Mouse (Mus musculus): ENCODE measurements at regions not wholly inside any gene's neighbourhood (a gene's known extent, or its start where the extent isn't known, plus 50 kb on each side); places are given as distances from the start of the nearest gene placed in this dataset.

DNA sequence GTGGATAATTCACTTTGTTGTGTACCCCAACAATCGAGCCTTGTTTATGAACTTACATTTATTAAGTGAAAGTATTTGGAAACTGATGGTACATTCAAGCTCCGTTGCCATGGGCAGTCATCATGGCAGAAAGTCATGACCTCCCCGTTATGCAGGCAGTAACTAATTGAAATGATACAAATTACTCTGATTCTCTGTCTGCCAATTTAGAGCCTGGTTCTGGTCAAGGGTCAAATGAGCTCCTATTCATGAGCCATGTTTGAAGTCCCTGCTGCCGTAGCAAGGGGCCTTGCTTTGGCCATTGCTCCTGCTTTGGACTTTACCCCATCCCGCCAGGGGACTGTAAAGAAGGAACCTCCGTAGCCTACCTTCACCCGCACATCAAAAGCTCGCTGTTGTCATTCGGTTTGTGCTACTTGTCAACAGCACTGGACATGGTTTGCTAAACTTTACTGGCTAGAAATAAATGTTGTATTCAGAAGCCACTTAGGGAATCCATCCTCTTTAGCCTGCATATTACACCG, 152.8 kb upstream of the Foxd3 start:
- DNase-seq = no peak

DNA sequence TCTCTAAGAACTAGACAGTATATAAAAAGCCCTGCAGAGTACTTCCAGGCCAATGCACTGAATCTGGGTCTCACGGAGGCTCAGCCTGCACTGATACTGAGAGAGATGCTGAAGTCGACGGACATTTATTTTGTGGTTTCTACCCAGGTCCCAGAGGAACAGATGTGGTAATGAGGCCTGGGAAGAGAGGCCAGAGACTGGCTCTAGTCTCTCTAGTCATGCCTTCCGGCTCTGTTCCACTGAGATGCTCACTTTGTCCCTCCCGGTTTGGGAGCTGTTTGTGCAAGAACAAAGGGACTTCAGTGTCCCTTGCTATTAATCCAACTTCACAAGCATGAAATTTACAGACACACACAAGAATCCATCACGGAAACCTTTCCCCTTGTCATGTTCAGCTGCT, 144.1 kb upstream of the Foxd3 start:
- no peak for DNase-seq

DNA sequence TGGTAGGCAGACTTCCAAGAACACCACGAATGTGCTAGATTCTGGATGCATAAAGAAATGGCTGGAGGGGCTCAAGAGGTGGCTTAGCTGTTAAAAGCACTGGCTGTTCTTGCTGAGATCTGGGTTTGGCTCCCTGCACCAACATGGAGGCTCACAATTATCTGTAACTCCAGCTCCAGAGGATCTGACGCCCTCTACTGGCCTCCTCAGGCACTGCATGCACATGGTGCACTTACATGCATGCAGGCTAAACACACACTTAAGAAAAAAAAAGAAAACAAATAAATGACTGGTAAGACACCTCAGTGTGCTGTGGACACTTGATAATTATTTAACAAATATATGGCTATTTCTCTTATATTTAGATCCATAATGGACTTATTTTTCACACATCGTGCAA, 139.2 kb upstream of the Foxd3 start:
- DNase-seq = no peak

DNA sequence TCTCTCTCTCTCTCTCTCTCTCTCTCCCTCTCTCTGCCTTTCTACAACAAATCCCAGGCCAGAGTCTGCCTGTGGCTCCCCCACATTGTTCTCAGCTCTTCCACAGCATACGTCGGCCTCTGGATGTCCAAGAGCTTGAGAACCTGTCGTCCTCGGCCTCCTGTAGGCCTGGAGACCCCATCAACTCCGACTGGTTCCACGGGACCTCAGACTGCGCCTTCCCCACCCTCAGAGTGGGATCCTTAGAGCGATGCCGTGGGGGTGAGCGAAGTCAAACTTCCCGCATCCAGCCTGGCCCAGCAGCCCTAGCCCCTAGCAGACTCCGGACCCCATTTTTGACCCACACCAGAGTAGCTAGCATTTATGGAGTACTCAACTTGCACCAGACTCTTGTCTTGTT, 128.7 kb upstream of the Foxd3 start:
- no peak for DNase-seq

DNA sequence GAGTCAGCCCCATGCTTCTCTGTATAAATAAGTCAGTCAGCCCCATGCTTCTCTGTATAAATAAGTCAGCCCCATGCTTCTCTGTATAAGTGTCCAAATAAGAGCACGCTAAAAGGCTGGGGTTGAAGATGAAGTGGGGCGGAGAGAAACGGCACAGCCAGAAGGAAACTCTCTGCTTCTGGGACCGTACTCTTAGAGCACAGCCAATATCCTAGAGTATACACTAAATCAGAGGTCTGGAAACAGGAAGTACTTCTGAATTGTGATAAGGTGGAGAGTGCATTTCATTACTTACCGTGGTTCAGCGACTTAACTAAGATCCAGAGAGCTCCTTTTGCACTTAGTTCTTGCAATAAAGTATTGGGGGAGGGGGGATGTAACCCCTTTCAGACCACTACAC, 112.1 kb upstream of the Foxd3 start:
- no peak for DNase-seq

DNA sequence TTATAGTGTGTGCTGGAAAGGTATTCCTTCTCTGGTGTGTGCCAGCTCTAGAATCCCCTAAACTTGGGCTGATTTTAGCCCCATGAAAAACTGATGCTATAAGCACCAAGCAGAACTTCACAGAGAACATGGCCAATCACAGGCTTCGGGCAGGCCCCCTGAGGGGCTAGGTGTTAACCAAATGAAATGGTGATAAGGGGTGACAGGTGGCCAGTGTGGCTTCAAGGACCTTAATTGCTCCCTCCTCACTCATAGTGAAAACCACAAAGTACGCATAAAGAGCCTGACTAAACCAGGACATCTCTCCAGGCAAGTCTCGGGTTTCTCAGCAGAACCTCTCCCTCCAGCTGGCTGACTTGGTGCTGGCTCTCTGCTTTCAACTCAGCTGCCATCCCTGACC, 110.4 kb upstream of the Foxd3 start:
- DNase-seq = no peak

DNA sequence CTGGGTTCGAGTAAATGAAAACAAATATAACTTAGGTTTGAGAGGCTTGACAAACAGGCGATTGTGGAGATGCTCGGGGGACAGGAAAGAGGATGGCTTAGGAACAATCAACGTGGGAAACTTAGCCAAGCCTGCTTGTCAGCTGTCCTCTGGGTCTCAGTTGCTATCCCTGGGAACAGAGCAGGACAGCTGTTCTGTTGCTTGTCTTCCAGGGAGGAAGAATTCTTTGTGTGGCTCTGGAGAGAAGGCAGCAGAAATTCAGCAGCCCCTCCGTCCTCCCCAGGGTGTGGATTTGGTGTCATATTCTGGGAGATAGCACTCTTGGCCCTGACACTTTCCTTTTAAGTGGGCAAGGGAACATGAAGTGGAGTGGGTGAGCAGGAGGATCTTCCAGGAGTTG, 98.1 kb upstream of the Foxd3 start:
- no peak for DNase-seq

DNA sequence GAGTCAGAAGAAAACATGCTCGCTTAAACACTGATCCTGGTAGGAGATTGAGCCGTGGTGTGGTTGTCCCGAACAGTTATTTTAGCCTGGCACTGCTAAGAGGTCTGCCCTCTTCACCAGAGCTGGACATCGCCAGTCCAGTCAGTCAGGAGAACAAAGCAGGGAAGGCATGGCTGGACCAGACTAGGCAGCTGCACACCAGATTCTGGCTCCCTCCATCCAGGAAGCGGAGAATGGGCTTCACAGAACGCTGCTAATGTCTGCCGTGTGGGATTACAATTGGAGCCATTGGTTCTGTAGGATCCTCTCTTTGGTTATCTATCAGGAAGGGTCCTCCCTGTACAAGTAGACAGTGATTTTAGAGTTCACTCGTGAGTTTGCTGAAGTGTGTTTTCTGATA, 95.5 kb upstream of the Foxd3 start:
- no peak for DNase-seq

DNA sequence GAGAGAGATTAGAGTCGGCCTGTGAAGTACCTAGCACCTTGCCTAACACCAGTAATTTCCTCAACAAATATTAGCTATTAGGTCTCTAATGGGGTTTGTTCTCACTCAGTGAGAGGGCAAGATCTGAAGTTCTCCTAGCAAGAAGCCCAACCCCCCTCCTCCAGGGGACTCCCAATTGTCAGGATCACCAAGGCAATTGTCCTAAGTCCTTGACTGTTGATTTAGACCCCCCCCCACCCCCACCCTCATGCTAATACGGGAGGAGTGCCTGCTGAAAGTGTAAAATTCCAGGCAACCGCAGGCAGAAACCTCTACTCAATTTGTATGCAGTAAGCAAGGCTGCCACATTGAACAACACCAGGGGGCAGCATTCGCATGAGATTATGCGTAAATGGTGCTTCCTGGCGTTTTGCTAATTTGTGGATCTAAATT, 94.6 kb upstream of the Foxd3 start:
- DNase-seq = peak; percentile 19 to 59

DNA sequence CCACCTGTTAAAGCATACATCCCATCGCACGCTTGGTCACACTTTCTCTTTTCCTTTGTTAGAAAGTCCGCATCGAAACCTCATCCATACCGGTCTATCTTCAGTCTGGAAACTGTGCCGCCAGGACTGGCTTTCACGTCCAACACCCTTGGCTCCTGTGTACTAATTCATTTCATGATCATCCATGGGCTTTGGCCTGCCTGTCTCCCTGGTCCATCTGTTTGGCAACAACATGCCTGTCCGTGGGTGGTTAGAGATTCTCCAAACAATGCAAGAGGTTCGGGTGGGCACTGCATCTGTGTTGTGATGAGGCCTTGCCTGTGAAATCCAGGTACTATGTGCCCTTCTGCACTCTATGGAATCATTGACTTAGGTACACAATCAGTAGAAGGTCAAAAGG, 90.7 kb upstream of the Foxd3 start:
- DNase-seq = no peak

DNA sequence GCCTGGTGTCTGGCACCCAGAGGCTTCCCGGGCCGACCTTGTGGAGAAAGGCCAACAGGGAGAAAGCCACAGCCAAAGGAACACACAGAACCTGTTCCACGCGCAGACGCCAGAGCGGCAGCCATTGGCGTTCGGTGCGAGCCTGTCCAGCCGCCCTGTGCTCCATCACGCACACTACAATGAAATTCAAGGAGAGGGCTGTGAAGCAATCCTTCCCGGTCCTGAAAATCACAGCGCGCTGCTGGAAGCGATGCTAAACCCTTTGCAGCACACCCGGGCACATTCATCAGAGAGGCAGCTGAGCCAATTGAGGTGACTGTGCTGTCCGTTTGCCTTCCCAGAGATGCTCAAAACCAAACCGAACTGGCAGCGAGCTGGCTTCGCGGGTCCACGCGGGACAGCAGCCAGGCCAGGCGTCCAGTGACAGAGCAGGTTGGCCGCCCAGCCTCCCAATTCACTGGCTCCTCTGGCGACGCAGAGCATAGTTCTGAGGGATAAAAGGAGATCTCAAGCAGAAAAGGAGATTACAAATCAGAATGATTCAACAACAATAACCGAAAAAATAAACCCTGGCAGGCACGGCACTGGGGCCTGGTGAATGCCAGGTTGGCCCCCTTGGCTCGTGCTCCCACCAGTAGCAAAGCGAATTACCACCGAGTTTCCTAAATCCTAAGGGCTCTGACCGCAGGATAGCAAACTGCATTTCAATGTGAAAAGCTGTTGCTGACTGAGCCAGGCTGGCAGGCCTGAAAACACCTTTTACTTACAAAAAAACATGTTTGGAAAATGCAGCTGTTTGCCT, 83.1 kb upstream of the Foxd3 start:
- peak; percentile 60 to 68 for DNase-seq

DNA sequence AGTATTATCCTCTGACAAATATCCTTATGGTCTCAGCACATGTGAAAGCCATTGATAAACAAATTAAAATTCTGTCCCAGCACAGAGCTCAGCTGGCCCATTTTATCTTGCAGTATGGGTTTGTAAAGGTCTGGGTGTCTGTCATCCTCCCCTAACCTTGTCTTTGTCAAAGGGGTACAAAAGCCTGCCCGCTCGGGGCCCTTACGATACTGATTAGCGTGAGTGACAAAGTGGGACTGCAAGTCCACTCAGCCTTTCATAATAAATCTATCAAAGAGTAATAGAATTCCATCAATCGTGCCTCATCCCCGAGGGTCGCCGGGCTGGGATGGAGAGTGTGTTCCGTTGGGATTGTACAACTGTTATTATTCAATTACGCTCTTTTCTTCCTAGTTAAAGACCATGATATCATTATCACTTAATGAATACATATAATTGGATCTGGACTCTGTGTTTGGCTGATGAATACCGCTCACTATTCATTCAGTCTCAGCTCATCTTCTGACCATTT, 82.0 kb upstream of the Foxd3 start:
- DNase-seq = no peak

DNA sequence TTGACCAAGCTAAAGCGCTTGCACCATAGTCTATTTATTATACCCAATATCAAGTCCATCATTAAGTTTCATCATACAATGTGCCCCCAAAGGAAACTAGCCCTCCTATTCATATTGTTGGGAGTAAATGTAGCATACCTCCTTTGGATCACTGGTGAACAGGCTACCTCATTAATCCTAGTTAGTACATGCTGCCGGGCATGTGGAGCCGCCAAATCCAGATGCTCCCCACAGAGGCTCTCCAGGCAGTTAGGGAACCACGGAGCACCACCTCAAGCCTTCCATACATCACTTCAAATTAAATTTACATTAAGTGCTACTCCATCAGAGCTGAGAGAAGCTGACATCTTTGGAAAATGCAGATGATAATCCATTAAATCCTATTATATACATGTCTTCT, 81.1 kb upstream of the Foxd3 start:
- no peak for DNase-seq

DNA sequence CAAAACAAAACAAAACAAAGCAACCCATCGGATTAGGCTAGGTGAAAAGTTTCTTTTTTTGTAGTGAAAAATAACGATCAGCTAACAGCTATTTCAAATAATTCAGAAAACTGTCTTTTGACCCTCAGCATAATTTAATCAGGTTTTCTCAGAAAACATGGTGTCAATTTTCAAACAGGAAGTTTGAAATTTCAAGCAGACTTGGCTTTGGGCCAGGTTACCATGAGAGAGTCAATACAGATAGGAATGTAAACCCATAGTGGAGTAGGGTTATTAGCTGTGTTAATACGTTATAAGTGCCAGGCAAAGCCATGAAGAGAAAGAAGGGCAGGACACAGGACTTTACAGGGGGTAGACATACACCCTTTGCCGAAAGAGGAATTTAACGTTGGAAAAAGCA, 58.3 kb upstream of the Foxd3 start:
- DNase-seq = no peak

DNA sequence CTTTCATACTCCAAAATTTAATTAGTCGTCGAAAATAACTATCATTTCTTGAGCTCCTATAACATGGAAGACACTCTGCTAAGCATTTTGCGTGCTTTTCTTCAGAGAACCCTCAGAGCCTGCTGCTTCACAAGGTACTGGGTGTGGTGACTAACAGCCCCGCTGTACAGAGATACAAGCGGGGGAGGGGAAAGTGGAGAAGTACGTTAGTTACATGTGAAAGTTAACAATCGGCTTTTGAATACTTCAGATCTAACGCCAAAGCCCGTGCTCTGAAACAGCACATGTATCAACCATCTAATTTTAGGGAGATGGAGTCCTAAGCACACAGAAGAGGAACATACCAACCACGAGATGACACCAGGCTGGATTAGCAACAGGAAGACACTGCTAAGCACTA, 55.4 kb upstream of the Foxd3 start:
- no peak for DNase-seq

DNA sequence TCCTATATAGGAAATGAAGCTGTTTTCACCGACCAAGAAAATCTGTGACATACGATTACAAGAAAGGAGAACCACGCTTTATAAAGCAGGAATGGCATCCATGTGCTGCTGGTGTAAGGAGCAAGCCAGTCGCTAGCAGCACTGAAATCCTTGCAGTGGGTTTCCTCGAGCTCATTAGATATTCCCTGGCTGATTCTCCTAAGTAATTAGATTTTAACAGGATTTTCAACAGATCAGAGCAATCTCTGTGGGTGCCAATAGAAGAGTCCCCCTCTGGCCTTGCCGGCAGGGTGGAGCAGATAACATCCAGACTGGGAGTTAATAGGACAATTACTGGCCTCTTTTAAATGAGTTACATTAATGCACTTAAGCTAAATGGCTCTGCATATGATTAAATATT, 54.6 kb upstream of the Foxd3 start:
- no peak for DNase-seq

All from cerebellum, postnatal 25 days (tissue).